In the genomic region with DNA sequence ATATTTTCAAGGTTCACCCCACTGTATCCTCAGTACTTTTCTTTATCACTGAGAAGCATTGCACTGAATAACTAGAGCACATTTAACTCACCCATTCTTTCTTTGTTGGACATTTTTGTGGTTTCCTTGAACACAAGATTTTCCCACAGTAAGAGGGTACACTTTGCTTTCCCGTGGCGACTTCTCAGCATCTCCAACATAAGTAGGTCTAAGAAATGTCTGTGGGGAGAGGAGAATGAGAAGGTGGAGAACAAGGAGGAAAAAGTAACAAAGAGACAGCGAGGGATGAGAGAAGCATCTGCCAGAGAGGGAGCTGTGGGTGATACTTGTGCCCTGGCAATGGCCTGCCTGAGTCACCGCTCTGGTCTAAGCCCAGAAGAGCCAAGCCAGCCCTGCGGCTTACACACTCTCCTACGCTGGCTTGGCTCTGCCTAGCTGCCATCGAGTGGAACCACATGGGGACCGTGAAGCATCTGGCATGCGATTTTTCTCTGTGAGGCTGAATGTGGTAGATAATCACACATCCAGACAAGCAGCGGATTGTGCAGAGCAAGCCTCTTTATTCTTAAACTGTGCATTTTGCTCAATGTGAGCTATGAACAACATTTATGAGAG, we compare ENCODE assay signal across 9 mouse cellular contexts.
DNase-seq lines count a peak whose midpoint lies in the region; ATAC-seq lines count a peak whose summit lies in the region.
"Had no signal": no experiment of that assay in that cellular context is flagged by ENCODE, and none has a peak within 500 bp of the region (broad histone marks: within the 10 kb centered on the region; RNA-seq: fewer than 3 reads in every experiment).

No protein-coding gene starts in this region.

- no peak overlapping the region for H3K4me3 ChIP-seq in forebrain, embryonic 16.5 days (replicated peaks; ENCODE audit: low read length)
- H3K4me3 ChIP-seq in forebrain, embryonic 11.5 days (ENCODE audit: low read depth, low read length): no peak overlapping the region
- H3K4me3 ChIP-seq in intestine, embryonic 15.5 days (replicated peaks): no peak overlapping the region

- H3K27me3 ChIP-seq in forebrain, embryonic 16.5 days (replicated peaks; ENCODE audit: control insufficient read depth, insufficient read depth, low read length): no peaks in the 10 kb centered on the region
- H3K27me3 ChIP-seq in forebrain, embryonic 11.5 days (ENCODE audit: control insufficient read depth, insufficient read depth, low read length): no peaks in the 10 kb centered on the region
- H3K27me3 ChIP-seq in intestine, embryonic 15.5 days (replicated peaks): no peaks in the 10 kb centered on the region

- no peak for DNase-seq in forebrain, embryonic 11.5 days (ENCODE audit: low spot score)
- DNase-seq in NIH3T3 (ENCODE audit: low read depth): peak; percentile 68
- peak; percentile 48 to 66 for DNase-seq in frontal cortex, postnatal 14 days (ENCODE audit: low spot score in 2 of 2)
- peak; percentile 65 to 85 for DNase-seq in left cerebral cortex, adult 9 months (ENCODE audit: low spot score in 2 of 2)
- peak; percentile 79 to 85 for DNase-seq in right cerebral cortex, postnatal 36 days (ENCODE audit: low spot score in 2 of 2)
- DNase-seq in yolk sac, embryonic 10.5 days (ENCODE audit: low spot score): no peak

- 78% methylated on average over 10 of the region's 10 CpGs for WGBS in forebrain, embryonic 16.5 days
- 88% methylated on average over 10 of the region's 10 CpGs for WGBS in forebrain, embryonic 11.5 days
- 80% methylated on average over 10 of the region's 10 CpGs for WGBS in intestine, embryonic 15.5 days

- ATAC-seq in forebrain, embryonic 16.5 days: peak; percentile 71; the same call in 1 of the 2 replicates
- no peak for ATAC-seq in forebrain, embryonic 11.5 days (replicated peaks; ENCODE audit: low FRiP score)
- ATAC-seq in intestine, embryonic 15.5 days: no peak

- no peaks in the 10 kb centered on the region for H3K36me3 ChIP-seq in forebrain, embryonic 16.5 days (ENCODE audit: control insufficient read depth, insufficient read depth)
- no peaks in the 10 kb centered on the region for H3K36me3 ChIP-seq in forebrain, embryonic 11.5 days (ENCODE audit: control insufficient read depth, insufficient read depth, low read length)
- no peaks in the 10 kb centered on the region for H3K36me3 ChIP-seq in intestine, embryonic 15.5 days

- no peaks in the 10 kb centered on the region for H3K9me3 ChIP-seq in forebrain, embryonic 16.5 days (ENCODE audit: control insufficient read depth, low read length)
- no peaks in the 10 kb centered on the region for H3K9me3 ChIP-seq in forebrain, embryonic 11.5 days (ENCODE audit: control insufficient read depth, low read length)
- no peaks in the 10 kb centered on the region for H3K9me3 ChIP-seq in intestine, embryonic 15.5 days

- H3K4me2 ChIP-seq in forebrain, embryonic 16.5 days (ENCODE audit: low read length): no peak overlapping the region
- no peak overlapping the region for H3K4me2 ChIP-seq in forebrain, embryonic 11.5 days (ENCODE audit: low read depth, low read length, severe bottlenecking)
- H3K4me2 ChIP-seq in intestine, embryonic 15.5 days (replicated peaks): no peak overlapping the region

- no peak overlapping the region for H3K27ac ChIP-seq in forebrain, embryonic 16.5 days (ENCODE audit: low read length)
- H3K27ac ChIP-seq in forebrain, embryonic 11.5 days (ENCODE audit: low read depth, low read length): no peak overlapping the region
- H3K27ac ChIP-seq in intestine, embryonic 15.5 days: no peak overlapping the region
- H3K27ac ChIP-seq: liver, embryonic 14.5 days had no signal

- H3K9ac ChIP-seq in forebrain, embryonic 16.5 days (replicated peaks; ENCODE audit: low read depth, low read length): no peak overlapping the region
- no peak overlapping the region for H3K9ac ChIP-seq in forebrain, embryonic 11.5 days (ENCODE audit: low read length)
- H3K9ac ChIP-seq in intestine, embryonic 15.5 days: no peak overlapping the region
- H3K9ac ChIP-seq: liver, embryonic 14.5 days had no signal

- H3K4me1 ChIP-seq in forebrain, embryonic 16.5 days (replicated peaks; ENCODE audit: control insufficient read depth, insufficient read depth, low read length): no peaks in the 10 kb centered on the region
- H3K4me1 ChIP-seq in forebrain, embryonic 11.5 days (replicated peaks; ENCODE audit: control insufficient read depth, insufficient read depth, low read length): no peaks in the 10 kb centered on the region
- 0 out of 2 replicates have a peak, but pooled peaks cover 3% of the 10 kb centered on the region for H3K4me1 ChIP-seq in intestine, embryonic 15.5 days (replicated peaks)

Comparison
In these comparisons a context has a peak if more than half of its experiments do, and no peak if none do; other contexts are left out.
1. DNase-seq: peak in NIH3T3 (single experiment), frontal cortex, postnatal 14 days (2 of 2), left cerebral cortex, adult 9 months (2 of 2) and right cerebral cortex, postnatal 36 days (2 of 2); none in forebrain, embryonic 11.5 days (single experiment) and yolk sac, embryonic 10.5 days (single experiment).